Mouse (Mus musculus) embryonic facial prominence, embryonic 15.5 days (tissue): Measurements from ENCODE around the gene Vps41. TPM values are rescaled to one million over a fixed set of nuclear protein-coding genes. Genes with fewer than 3 reads are reported as not detected.

ENCODE experiments used
- ATAC-seq: fragments of 200-750 bp; cut with Nextera tagmentation; 2 replicates; pipeline ENCODE4 v1.8.0; 2017; ENCODE audit warnings: low read depth, moderate TSS enrichment; ENCODE audit not compliant: insufficient number of reproducible peaks, low FRiP score, low TSS enrichment
- H3K27ac ChIP-seq: fragments of 300-500 bp; sonication (generic); replicated peaks from 2 replicates; pipeline ENCODE4 v1.5.1; 2015; ENCODE audit warnings: mild to moderate bottlenecking, inconsistent platforms
- H3K27me3 ChIP-seq: fragments of 300-500 bp; sonication (generic); 2 replicates; pipeline ENCODE4 v1.6.1; 2015; ENCODE audit warnings: inconsistent platforms
- H3K36me3 ChIP-seq: fragments of 300-500 bp; sonication (generic); 2 replicates; pipeline ENCODE4 v1.6.1; 2015; ENCODE audit warnings: mild to moderate bottlenecking, inconsistent platforms
- H3K4me1 ChIP-seq: fragments of 300-500 bp; sonication (generic); 2 replicates; pipeline ENCODE4 v1.6.1; 2015; ENCODE audit warnings: inconsistent platforms
- H3K4me2 ChIP-seq: fragments of 300-500 bp; sonication (generic); replicated peaks from 2 replicates; pipeline ENCODE4 v1.6.1; 2015; ENCODE audit warnings: mild to moderate bottlenecking, inconsistent platforms
- H3K4me3 ChIP-seq: fragments of 300-500 bp; sonication (generic); replicated peaks from 2 replicates; pipeline ENCODE4 v1.5.1; 2015; ENCODE audit warnings: mild to moderate bottlenecking, inconsistent platforms
- H3K9ac ChIP-seq: fragments of 300-500 bp; sonication (generic); 2 replicates; pipeline ENCODE4 v1.6.1; 2015; ENCODE audit warnings: inconsistent platforms
- H3K9me3 ChIP-seq: fragments of 300-500 bp; sonication (generic); replicated peaks from 2 replicates; pipeline ENCODE4 v1.6.1; 2016; ENCODE audit warnings: inconsistent platforms
- WGBS: fragments of 180-500 bp; shearing (Covaris S2); methylation state at CpG from one replicate; pipeline ENCODE4 v1.1.7; 2015; 5-methylcytosine and 5-hydroxymethylcytosine counted together
- polyA plus RNA-seq: library from polyadenylated mRNA; unstranded; fragments of >200 nt; fragmentation: Nextera tagmentation; extraction: Ambion mirVana; gene quantifications from 2 replicates; pipeline ENCODE4 v1.2.1, GENCODE M21; 2015

Vps41 gene
- polyA plus RNA-seq, 1 experiment from 2014 or later = 68.5 TPM

- Histone ChIP-seq H3K27ac (no peak overlapping the region), H3K27me3 (no peaks in the 10 kb centered on the region), H3K4me1 (no peaks in the 10 kb centered on the region), H3K36me3 (0 out of 2 replicates have a peak, but pooled peaks cover 7% of the 10 kb centered on the region), H3K4me2 (no peak overlapping the region), H3K4me3 (no peak overlapping the region), H3K9ac (no peak overlapping the region), H3K9me3 (no peaks in the 10 kb centered on the region)
- no peak for ATAC-seq
- WGBS = 84% methylated on average over 5 of the region's 5 CpGs
Observed at GRCm38 (mm10) chr13:18868825-18869224, 151.7 kb downstream of the Vps41 start.

DNA sequence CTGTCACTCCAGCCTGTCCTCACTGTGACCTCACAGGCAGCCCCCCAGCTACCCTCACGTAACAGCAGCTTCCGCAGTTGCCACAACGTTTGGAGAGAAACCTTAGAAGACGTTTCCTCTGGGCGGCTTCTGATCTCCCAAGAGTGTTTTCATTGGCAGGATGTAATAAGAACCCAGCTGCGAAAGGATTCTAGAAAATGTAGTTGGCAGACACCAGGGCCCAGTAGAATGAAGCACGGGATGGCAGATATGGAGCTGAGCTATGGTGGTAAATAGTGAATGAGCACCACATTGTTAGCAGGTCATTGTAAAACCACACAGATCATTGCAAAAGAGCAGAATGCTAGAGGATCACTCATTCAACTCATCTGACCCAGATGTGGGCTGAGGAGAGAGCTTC lies 158.2 kb downstream of the Vps41 start:
- H3K9me3 ChIP-seq = no peaks in the 10 kb centered on the region
- H3K4me1 ChIP-seq = no peaks in the 10 kb centered on the region
- no peak overlapping the region for H3K4me3 ChIP-seq
- no peak overlapping the region for H3K9ac ChIP-seq
- no peaks in the 10 kb centered on the region for H3K36me3 ChIP-seq
- no peak for ATAC-seq
- H3K4me2 ChIP-seq = no peak overlapping the region
- H3K27ac ChIP-seq = no peak overlapping the region
- no peaks in the 10 kb centered on the region for H3K27me3 ChIP-seq
- 19% methylated on average over 7 of the region's 7 CpGs for WGBS

GRCm38 (mm10) chr13:18892910-18893309 lies 175.8 kb downstream of the Vps41 start:
- H3K4me1 ChIP-seq = no peaks in the 10 kb centered on the region
- no peaks in the 10 kb centered on the region for H3K9me3 ChIP-seq
- ATAC-seq = no peak
- H3K4me3 ChIP-seq = no peak overlapping the region
- H3K36me3 ChIP-seq = no peaks in the 10 kb centered on the region
- H3K9ac ChIP-seq = no peak overlapping the region
- 42% methylated on average over 9 of the region's 9 CpGs for WGBS
- no peak overlapping the region for H3K27ac ChIP-seq
- H3K4me2 ChIP-seq = no peak overlapping the region
- H3K27me3 ChIP-seq = no peaks in the 10 kb centered on the region

DNA sequence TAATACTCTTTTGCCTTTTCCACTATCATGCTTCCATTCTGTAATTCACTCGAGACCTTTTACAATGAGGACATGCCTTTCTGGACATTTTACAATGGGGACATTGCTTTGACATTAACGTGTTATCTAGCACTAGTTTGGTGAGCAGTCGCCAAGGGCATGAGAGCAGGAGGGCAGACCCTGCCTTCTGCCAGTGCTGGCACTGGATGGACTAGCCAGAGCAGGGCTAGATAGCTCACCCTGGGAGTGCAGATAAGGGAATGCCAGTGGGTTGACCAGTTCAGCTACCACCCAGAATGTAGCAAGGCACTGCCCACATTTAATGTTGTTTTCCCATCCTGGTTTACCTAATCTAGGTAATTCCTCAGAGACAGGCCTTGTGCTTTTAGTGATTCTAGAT lies 179.7 kb downstream of the Vps41 start:
- H3K4me1 ChIP-seq = no peaks in the 10 kb centered on the region
- no peaks in the 10 kb centered on the region for H3K27me3 ChIP-seq
- H3K27ac ChIP-seq = no peak overlapping the region
- 91% methylated on average over 3 of the region's 3 CpGs for WGBS
- no peaks in the 10 kb centered on the region for H3K36me3 ChIP-seq
- H3K4me3 ChIP-seq = no peak overlapping the region
- no peak for ATAC-seq
- no peak overlapping the region for H3K9ac ChIP-seq
- no peak overlapping the region for H3K4me2 ChIP-seq
- H3K9me3 ChIP-seq = no peaks in the 10 kb centered on the region

DNA sequence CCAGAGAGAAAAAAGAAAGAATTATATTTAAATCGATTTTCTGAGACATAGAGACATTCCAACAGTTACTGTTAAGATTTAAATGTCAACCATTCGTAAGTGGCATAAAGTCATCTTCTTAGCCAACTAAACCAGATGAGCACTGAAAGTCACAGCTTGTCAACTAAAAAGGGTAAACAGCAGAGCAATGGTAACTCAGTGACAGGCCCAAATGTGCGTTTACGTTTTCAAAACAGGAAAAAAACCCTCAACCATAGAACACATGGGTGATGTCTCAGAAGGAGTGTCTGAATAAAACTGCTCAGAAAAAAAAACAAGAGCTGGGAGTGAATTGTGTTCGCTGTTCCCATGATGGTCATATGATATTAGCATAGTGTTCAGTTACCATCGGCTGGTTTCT lies 186.5 kb downstream of the Vps41 start:
- no peak for ATAC-seq
- no peak overlapping the region for H3K4me2 ChIP-seq
- H3K4me3 ChIP-seq = no peak overlapping the region
- H3K9ac ChIP-seq = no peak overlapping the region
- no peaks in the 10 kb centered on the region for H3K36me3 ChIP-seq
- H3K9me3 ChIP-seq = no peaks in the 10 kb centered on the region
- H3K27ac ChIP-seq = no peak overlapping the region
- no peaks in the 10 kb centered on the region for H3K4me1 ChIP-seq
- no peaks in the 10 kb centered on the region for H3K27me3 ChIP-seq
- 79% methylated on average over 6 of the region's 6 CpGs for WGBS

- Histone ChIP-seq H3K27ac (no peak overlapping the region), H3K4me2 (no peak overlapping the region), H3K4me1 (no peaks in the 10 kb centered on the region), H3K36me3 (no peaks in the 10 kb centered on the region), H3K9ac (no peak overlapping the region), H3K9me3 (no peaks in the 10 kb centered on the region), H3K4me3 (no peak overlapping the region), H3K27me3 (no peaks in the 10 kb centered on the region)
- ATAC-seq = no peak
- WGBS = 88% methylated on average over 4 of the region's 4 CpGs
Observed at GRCm38 (mm10) chr13:18914774-18915173, 197.7 kb downstream of the Vps41 start.

Other genes with a start within 250 kb of the Vps41 start
- gene Amph, start 230.9 kb downstream of the Vps41 start, polyA plus RNA-seq = 2.4 and 2.5 TPM in 2 replicates